Mouse (Mus musculus) neural tube, embryonic 15.5 days (tissue): Measurements from ENCODE around the gene Lrba. TPM values are rescaled to one million over a fixed set of nuclear protein-coding genes. Genes with fewer than 3 reads are reported as not detected.

Source experiments
- ATAC-seq: fragments of 200-750 bp; cut with Nextera tagmentation; 2 replicates; pipeline ENCODE4 v1.8.0; 2017; ENCODE audit warnings: mild to moderate bottlenecking, moderate TSS enrichment, moderate library complexity; ENCODE audit not compliant: low FRiP score
- H3K27ac ChIP-seq: fragments of 300-500 bp; sonication (generic); replicated peaks from 2 replicates; pipeline ENCODE4 v1.5.1; 2015; ENCODE audit warnings: mild to moderate bottlenecking, inconsistent platforms
- H3K27me3 ChIP-seq: fragments of 300-500 bp; sonication (generic); replicated peaks from 2 replicates; pipeline ENCODE4 v1.6.1; 2015; ENCODE audit warnings: inconsistent platforms
- H3K36me3 ChIP-seq: fragments of 300-500 bp; sonication (generic); 2 replicates; pipeline ENCODE4 v1.6.1; 2015; ENCODE audit warnings: inconsistent platforms
- H3K4me1 ChIP-seq: fragments of 300-500 bp; sonication (generic); 2 replicates; pipeline ENCODE4 v1.6.1; 2015; ENCODE audit warnings: inconsistent platforms
- H3K4me2 ChIP-seq: fragments of 300-500 bp; sonication (generic); 2 replicates; pipeline ENCODE4 v1.6.1; 2015; ENCODE audit warnings: inconsistent platforms, mild to moderate bottlenecking, moderate library complexity
- H3K4me3 ChIP-seq: fragments of 300-500 bp; sonication (generic); replicated peaks from 2 replicates; pipeline ENCODE4 v1.5.1; 2015; ENCODE audit warnings: mild to moderate bottlenecking, inconsistent platforms
- H3K9ac ChIP-seq: fragments of 300-500 bp; sonication (generic); replicated peaks from 2 replicates; pipeline ENCODE4 v1.6.1; 2015; ENCODE audit warnings: mild to moderate bottlenecking, inconsistent platforms
- H3K9me3 ChIP-seq: fragments of 300-500 bp; sonication (generic); replicated peaks from 2 replicates; pipeline ENCODE4 v1.6.1; 2016; ENCODE audit warnings: inconsistent platforms
- WGBS: fragments of 180-500 bp; shearing (Covaris S2); methylation state at CpG from one replicate; pipeline ENCODE4 v1.1.7; 2015; ENCODE audit warnings: mixed read lengths; 5-methylcytosine and 5-hydroxymethylcytosine counted together
- polyA plus RNA-seq: library from polyadenylated mRNA; unstranded; fragments of >200 nt; fragmentation: Nextera tagmentation; extraction: Ambion mirVana; gene quantifications from 2 replicates; pipeline ENCODE4 v1.2.1, GENCODE M21; 2015

Gene Lrba
- polyA plus RNA-seq, 1 experiment from 2014 or later: 5.7 TPM

DNA sequence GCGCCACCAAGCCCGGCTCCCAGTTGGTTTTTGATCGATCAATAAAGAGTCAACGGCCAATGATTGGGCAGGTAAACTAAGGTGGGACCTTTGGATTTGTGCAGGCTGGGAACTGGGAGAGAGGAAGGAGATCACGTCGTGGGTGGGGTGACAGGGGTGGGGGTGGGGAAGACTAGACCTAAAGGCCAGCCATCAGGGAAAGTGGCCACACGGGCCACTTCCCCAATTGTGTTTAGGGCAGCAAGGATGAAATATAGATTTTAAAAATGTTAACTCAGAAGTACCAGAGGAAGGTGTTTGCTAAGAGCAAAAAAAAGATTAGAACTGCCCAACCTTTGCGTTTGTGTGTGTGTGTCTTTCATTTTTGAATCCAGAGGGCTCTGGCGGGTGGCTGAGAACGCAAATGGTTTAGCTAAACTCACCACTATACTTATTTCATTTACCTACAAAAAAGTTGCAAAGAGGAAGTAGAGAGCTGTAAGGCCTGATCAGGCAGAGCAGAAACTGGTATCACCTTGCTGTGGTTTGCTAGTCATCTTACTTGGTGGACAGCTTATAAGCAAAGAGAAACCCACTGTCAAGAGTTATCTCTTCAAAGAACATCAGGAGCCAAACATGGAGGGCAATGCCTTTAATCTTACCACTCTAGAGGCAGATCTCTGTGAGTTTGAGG is 14.1 kb upstream of the Lrba start:
- H3K27ac ChIP-seq: no peak overlapping the region
- no peaks in the 10 kb centered on the region for H3K27me3 ChIP-seq
- no peaks in the 10 kb centered on the region for H3K9me3 ChIP-seq
- H3K4me2 ChIP-seq: no peak overlapping the region
- ATAC-seq: no peak
- 93% methylated on average over 10 of the region's 10 CpGs for WGBS
- H3K4me1 ChIP-seq: no peaks in the 10 kb centered on the region
- no peak overlapping the region for H3K4me3 ChIP-seq
- no peaks in the 10 kb centered on the region for H3K36me3 ChIP-seq
- no peak overlapping the region for H3K9ac ChIP-seq

DNA sequence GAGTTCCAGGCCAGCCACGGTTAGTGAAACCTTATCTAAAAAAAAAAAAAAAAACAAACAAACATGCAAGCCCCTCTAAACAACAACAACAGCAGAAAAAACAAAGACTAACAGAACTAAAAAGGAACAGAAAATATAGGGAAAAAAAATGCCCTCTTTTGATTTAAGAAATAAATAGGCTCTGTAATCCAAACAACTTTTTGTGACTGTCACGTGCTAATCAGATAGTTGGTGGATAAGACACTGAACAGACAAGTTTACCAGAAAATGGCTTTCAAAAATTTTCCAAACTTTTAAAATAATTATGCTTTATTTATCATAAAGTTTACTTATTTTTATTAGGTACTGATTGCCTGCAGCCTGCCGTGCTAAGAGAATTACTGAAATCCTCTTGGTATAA is 13.5 kb upstream of the Lrba start:
- no peaks in the 10 kb centered on the region for H3K36me3 ChIP-seq
- H3K9ac ChIP-seq: no peak overlapping the region
- no peak overlapping the region for H3K27ac ChIP-seq
- H3K4me1 ChIP-seq: no peaks in the 10 kb centered on the region
- no peak overlapping the region for H3K4me3 ChIP-seq
- H3K9me3 ChIP-seq: no peaks in the 10 kb centered on the region
- no peaks in the 10 kb centered on the region for H3K27me3 ChIP-seq
- no peak for ATAC-seq
- 96% methylated on average over 3 of the region's 3 CpGs for WGBS
- no peak overlapping the region for H3K4me2 ChIP-seq

DNA sequence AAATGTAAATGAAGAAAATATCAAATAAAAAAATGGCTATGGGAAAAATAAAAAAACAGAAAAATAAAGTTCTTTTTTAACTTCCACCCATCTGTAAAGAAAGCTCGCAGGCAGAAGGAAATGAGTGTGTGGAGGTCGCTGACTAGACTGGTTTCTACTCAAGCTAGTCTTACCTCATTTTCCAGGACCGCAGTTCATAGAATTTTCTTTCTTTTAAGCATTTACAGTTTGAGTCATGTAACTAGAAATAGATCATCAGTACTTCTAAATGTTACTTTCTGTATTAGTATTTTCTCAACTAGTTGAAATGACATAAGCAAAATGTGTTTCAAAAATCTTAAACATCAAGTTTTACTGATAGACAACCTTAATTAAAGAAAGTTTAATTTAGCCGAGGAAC is 10.2 kb upstream of the Lrba start:
- no peak overlapping the region for H3K4me3 ChIP-seq
- no peaks in the 10 kb centered on the region for H3K27me3 ChIP-seq
- H3K36me3 ChIP-seq: no peaks in the 10 kb centered on the region
- no peaks in the 10 kb centered on the region for H3K9me3 ChIP-seq
- ATAC-seq: no peak
- no peaks in the 10 kb centered on the region for H3K4me1 ChIP-seq
- no peak overlapping the region for H3K27ac ChIP-seq
- 85% methylated on average over 4 of the region's 4 CpGs for WGBS
- H3K9ac ChIP-seq: no peak overlapping the region
- H3K4me2 ChIP-seq: no peak overlapping the region

DNA sequence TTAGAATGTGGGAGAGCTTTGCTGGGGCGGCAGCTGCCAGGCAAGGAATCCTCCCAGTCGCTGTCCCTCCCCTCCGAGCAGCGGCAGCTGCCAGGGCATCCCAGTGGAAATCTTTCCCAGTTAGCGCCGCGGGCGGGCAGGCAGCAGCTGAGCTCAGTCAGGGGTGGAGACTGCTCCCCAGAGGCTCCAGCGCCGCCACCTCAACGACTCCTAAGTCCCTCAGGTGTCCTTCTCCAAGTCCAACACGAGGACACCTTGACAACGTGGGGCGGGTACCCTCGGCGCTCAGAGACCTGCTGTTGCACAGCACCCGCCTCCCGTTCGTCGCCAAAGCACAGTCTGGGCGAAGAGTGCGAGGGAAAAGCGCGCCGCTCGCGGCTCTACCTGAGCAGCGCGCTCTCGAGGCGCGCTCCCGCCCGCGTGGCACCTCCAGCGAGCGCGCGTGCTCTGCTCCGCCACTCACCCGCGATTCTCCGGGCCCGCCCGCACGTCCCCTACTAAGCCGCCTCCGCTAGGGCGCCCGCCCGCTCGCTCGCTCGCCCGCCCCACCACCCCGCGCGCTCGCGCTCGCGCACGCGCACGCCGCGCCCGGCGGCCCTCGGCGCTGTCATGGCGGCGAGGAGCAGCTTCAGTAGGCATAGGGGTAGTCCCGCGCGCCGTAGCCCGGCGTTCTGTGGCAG is 706 bp upstream of the Lrba start:
- no peaks in the 10 kb centered on the region for H3K27me3 ChIP-seq
- H3K4me3 ChIP-seq: peak overlapping the region; percentile 91
- no peaks in the 10 kb centered on the region for H3K9me3 ChIP-seq
- peak overlapping the region; percentile 96 for H3K27ac ChIP-seq
- WGBS: under 1% methylated on average over 59 of the region's 79 CpGs
- H3K4me1 ChIP-seq: peaks cover 6% of the 10 kb centered on the region
- peak overlapping the region; percentile 92 for H3K4me2 ChIP-seq
- peak overlapping the region; percentile 96 for H3K9ac ChIP-seq
- H3K36me3 ChIP-seq: no peaks in the 10 kb centered on the region
- ATAC-seq: peak; percentile 96

DNA sequence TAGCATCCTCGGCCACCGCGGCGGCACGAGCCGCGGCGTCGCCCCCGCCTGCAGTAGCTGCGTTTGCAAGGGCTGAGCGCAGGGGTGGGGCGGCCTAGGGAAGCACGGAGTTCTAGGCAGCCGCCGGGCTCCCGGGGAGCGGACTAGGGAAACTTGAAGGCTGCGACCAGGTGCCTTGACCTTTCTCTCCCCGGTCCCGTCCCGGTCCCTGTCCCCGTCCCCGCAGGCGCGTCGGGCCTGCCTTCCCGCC is 241 bp upstream of the Lrba start:
- Histone ChIP-seq H3K9ac (peak overlapping the region; percentile 96), H3K4me3 (peak overlapping the region; percentile 91), H3K4me2 (peak overlapping the region; percentile 92), H3K27me3 (no peaks in the 10 kb centered on the region), H3K9me3 (no peaks in the 10 kb centered on the region), H3K27ac (peak overlapping the region; percentile 96), H3K4me1 (peaks cover 6% of the 10 kb centered on the region), H3K36me3 (no peaks in the 10 kb centered on the region)
- ATAC-seq: peak; percentile 71; the same call in 1 of the 2 replicates
- WGBS: 0% methylated on average over 26 of the region's 28 CpGs

DNA sequence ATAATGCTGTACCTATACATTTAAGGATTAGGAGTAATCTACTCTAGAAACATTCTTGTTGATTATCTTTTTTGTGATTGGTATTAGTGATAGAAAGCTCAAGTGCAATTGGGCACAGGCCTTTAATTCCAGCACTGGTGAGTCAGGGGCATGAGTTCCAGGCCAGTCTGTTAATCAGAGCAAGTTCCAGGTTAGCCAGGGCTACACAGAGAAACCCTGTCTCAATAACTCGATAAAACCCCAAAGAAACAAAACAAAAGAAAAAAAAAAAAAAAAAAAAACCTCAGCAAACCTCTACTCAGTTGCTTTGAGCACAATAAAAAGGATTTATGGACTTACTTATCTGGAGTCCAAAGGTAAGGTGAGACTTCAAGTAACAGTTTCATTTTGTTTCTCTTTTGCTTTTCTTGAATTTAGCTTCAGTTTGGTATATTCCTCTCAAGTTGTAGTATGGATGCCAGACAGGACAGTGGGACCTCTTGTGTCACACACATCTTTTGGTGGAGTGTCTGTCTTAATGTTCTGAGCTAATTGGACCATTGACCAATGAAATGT is 7.1 kb downstream of the Lrba start:
- Histone ChIP-seq H3K4me3 (no peak overlapping the region), H3K36me3 (no peaks in the 10 kb centered on the region), H3K27me3 (no peaks in the 10 kb centered on the region), H3K4me2 (no peak overlapping the region), H3K4me1 (no peaks in the 10 kb centered on the region), H3K9ac (no peak overlapping the region), H3K9me3 (no peaks in the 10 kb centered on the region), H3K27ac (no peak overlapping the region)
- ATAC-seq: no peak
- WGBS: 55% methylated on average over 1 of the region's 1 CpGs

DNA sequence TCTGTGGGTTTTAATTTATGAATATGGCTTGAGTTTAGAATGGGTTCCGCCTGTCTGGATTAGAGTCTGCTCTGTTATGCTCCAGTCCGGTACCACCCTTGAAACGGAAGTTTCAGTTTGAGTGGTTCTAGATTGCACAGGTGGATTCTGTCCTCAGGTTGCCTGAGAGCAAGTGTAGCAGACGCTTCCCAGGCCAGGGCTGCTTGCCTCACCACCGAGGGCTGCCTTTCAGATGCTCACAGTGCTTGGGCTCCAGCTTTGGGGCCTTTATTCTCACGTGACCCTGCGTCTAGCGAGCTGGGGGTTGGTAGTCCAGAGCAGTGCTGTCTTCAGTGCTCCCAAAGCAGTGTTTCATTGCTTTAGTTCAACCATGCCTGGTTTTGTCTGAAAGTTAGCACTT is 22.7 kb downstream of the Lrba start:
- no peak for ATAC-seq
- no peak overlapping the region for H3K4me2 ChIP-seq
- H3K4me3 ChIP-seq: no peak overlapping the region
- no peak overlapping the region for H3K9ac ChIP-seq
- H3K9me3 ChIP-seq: no peaks in the 10 kb centered on the region
- no peaks in the 10 kb centered on the region for H3K4me1 ChIP-seq
- no peak overlapping the region for H3K27ac ChIP-seq
- H3K27me3 ChIP-seq: no peaks in the 10 kb centered on the region
- 75% methylated on average over 8 of the region's 8 CpGs for WGBS
- no peaks in the 10 kb centered on the region for H3K36me3 ChIP-seq

DNA sequence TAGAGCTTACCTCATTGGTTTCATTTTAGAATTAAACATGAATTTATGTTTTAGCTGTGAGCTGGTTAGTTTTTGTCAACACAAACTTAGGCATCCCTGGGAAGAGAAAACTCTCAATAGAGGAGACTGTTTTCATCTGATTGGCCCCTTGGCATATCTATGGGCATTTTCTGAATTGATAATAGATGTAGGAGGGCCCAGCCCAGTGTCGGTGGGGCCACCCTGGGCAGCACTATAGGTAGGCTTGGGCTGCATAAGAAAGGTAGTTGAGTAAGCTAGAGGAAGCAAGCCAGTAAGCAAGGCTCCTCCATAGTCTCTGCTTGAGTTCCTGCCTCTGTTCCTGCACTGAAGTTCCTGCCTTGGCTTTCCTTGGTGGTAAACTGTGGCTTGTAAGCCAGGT is 26.7 kb downstream of the Lrba start:
- 79% methylated on average over 1 of the region's 1 CpGs for WGBS

DNA sequence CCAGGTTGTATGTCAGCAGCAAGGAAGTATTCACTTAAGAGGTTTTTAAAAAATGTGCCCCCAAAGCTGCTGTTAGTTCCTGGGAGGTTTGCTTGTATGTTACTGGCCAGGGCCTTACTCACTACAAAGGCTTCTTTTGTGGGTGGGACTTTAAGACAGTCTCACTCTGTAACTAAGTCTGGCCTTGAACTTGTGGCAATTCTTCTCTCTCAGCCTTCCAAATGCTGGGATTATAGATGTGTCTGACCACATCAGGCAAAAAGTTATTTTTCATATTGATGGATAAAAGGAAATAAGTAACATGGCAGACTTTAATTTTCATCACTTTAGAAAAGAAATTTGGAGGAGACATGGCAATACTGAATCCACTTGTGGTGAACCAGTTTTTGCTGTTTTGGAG is 28.1 kb downstream of the Lrba start:
- Histone ChIP-seq H3K9me3 (no peaks in the 10 kb centered on the region), H3K4me1 (no peaks in the 10 kb centered on the region), H3K4me2 (no peak overlapping the region), H3K36me3 (no peaks in the 10 kb centered on the region), H3K4me3 (no peak overlapping the region), H3K27ac (no peak overlapping the region), H3K27me3 (no peaks in the 10 kb centered on the region), H3K9ac (no peak overlapping the region)
- ATAC-seq: no peak

More for the DNA sequence above, 26.7 kb downstream of the Lrba start:
- Histone ChIP-seq H3K27ac (no peak overlapping the region), H3K9ac (no peak overlapping the region), H3K4me2 (no peak overlapping the region), H3K36me3 (no peaks in the 10 kb centered on the region), H3K9me3 (no peaks in the 10 kb centered on the region), H3K4me3 (no peak overlapping the region), H3K27me3 (no peaks in the 10 kb centered on the region), H3K4me1 (no peaks in the 10 kb centered on the region)
- ATAC-seq: no peak

DNA sequence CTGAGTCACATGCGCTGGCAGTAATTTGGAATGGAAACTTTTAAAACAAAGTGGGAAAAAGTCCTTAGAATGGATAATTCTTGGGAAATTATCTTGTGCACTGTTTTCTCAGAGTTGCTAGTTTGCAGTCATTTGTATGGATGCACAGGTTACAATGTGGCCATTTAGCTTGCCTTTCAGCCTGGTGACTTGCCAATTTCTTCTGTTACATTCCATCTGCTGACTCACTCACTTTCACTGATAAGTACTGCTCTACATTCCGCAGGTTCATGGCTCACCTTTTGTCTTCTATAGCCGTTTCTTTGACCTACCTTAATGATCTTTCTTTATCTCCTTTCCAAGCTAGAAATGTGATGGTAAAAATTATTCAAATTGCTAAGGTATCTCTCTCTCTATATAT is 28.6 kb downstream of the Lrba start:
- Histone ChIP-seq H3K4me1 (no peaks in the 10 kb centered on the region), H3K27ac (no peak overlapping the region), H3K27me3 (no peaks in the 10 kb centered on the region), H3K4me3 (no peak overlapping the region), H3K4me2 (no peak overlapping the region), H3K36me3 (no peaks in the 10 kb centered on the region), H3K9ac (no peak overlapping the region), H3K9me3 (no peaks in the 10 kb centered on the region)
- no peak for ATAC-seq
- 82% methylated on average over 3 of the region's 3 CpGs for WGBS

DNA sequence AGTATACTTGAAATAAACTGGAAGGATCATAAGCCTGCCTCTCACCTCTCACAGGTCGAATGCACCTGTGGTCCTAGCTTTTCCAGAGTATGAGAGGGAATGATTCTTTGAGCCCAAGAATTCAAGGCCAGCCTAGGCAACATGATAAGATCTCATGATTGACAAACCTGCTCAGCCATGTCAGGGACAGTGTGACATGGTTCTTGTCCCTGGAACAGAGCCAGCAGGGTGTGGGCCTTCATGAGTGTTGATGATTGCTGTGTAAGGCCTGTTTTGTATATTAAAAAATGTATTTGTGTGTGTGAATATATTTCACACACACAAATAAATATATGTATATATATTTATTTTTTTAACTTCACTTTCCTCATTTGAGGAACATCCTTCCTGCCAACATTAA is 29.3 kb downstream of the Lrba start:
- no peak overlapping the region for H3K9ac ChIP-seq
- 78% methylated on average over 1 of the region's 1 CpGs for WGBS
- no peak overlapping the region for H3K27ac ChIP-seq
- H3K9me3 ChIP-seq: no peaks in the 10 kb centered on the region
- no peak overlapping the region for H3K4me2 ChIP-seq
- no peaks in the 10 kb centered on the region for H3K27me3 ChIP-seq
- H3K4me3 ChIP-seq: no peak overlapping the region
- no peaks in the 10 kb centered on the region for H3K36me3 ChIP-seq
- no peaks in the 10 kb centered on the region for H3K4me1 ChIP-seq
- no peak for ATAC-seq

DNA sequence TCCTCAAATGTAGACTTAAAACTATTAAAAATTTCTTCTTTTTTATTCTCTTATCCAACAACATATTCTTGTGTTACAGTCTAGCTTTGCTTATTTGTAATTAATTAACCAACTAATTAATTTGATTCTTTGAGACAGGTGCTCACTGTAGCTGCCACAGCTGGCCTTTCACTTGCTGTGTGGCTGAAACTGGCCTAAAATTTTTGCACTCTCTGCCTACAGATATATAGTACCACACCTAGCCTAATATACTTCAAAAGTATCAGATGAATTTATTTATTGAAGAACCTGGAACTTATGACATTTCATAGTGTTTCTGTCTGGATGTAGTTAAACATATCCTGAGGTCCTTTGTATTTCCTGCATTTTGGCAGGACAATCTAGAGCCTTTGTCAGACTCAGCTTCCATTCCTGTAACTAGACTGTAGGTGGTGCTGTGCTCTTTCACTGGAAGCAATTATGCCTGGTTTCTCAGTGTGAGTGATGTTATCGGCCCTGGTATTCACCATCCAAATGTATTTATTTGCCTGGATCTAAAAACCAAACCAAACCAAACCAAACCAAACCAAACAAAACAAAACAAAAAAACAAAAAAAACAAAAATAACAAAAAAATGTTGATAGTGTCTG is 43.7 kb downstream of the Lrba start:
- 2% methylated on average over 1 of the region's 1 CpGs for WGBS
- Histone ChIP-seq H3K4me2 (no peak overlapping the region), H3K9ac (no peak overlapping the region), H3K4me3 (no peak overlapping the region), H3K36me3 (no peaks in the 10 kb centered on the region), H3K27me3 (no peaks in the 10 kb centered on the region), H3K4me1 (no peaks in the 10 kb centered on the region), H3K9me3 (no peaks in the 10 kb centered on the region), H3K27ac (0 out of 2 replicates have a peak overlapping the region, but pooled peaks have one; percentile 41)
- 0 out of 2 replicates have a peak, but pooled peaks have one; percentile 55 for ATAC-seq
